ENCODE assay signal across 23 mouse cellular contexts in the genomic region with DNA sequence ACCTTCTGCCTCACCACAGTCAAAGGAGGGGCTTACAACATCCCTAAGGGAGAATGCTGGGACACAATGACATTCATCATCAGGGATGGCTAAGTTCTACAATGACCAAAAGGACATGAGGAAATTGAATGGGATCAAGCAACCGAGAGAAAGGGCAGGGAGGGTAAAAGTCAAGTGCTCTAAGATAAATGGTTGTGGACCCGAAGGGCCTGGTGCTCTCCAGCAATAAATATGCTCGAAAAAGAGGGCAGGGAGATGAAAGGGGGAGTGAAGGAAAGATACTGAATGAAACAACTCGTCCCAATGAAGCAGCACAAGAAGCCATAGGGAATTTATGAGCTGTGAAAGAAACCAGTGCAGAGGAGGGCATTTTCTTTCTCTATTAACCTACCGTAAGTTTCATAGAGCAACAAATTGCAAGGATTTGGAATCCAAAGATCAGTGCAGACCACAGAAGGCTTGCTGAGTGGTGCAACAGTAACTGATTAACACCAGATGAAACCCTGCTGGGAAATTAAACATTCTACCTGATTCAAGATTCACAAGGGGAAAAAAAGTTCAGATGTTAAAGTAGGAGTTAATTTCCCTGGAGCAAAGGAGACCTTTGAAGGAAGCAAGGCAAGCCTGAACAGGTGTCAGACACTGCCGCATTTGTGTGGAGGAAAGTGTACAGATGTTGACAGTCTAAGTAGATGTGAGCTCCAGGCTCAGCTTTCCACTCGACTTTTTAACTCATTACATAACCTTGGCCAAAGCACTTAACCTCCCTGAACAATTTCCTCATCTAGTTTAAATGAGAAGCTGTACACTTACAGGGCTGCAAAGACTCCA.
A peak's percentile ranks its signal among the peaks of the same experiment; 100 is the strongest.
DNase-seq lines count a peak whose midpoint lies in the region; ATAC-seq and TF ChIP-seq lines count a peak whose summit lies in the region.
"Had no signal": no experiment of that assay in that cellular context is flagged by ENCODE, and none has a peak within 500 bp of the region (broad histone marks: within the 10 kb centered on the region; RNA-seq: fewer than 3 reads in every experiment).

No protein-coding gene starts in this region.

- WGBS in stomach, postnatal 0 days, result 28% methylated on average over 7 of the region's 7 CpGs

- H3K4me2 ChIP-seq in stomach, postnatal 0 days (replicated peaks; ENCODE audit: low read depth), result no peak overlapping the region
- H3K4me2 ChIP-seq: embryonic facial prominence, embryonic 13.5 days; heart, embryonic 13.5 days; hindbrain, embryonic 13.5 days; lung, embryonic 15.5 days had no signal

- H3K27me3 ChIP-seq in stomach, postnatal 0 days (ENCODE audit: control insufficient read depth, insufficient read depth, low read length), result no peaks in the 10 kb centered on the region
- H3K27me3 ChIP-seq: embryonic facial prominence, embryonic 13.5 days; heart, embryonic 13.5 days; hindbrain, embryonic 13.5 days; lung, embryonic 15.5 days had no signal

- no peak for ATAC-seq in stomach, postnatal 0 days (ENCODE audit: low FRiP score, low TSS enrichment)

- H3K27ac ChIP-seq in stomach, postnatal 0 days (replicated peaks), result no peak overlapping the region
- H3K27ac ChIP-seq: embryonic facial prominence, embryonic 13.5 days; gastrocnemius, adult 2 months; heart, embryonic 13.5 days; hindbrain, embryonic 13.5 days; liver, embryonic 14.5 days; lung, embryonic 15.5 days had no signal

- H3K4me3 ChIP-seq in stomach, postnatal 0 days (ENCODE audit: low read depth, low read length), result no peak overlapping the region
- H3K4me3 ChIP-seq: embryonic facial prominence, embryonic 13.5 days; gastrocnemius, adult 2 months; heart, embryonic 13.5 days; hindbrain, embryonic 13.5 days; lung, embryonic 15.5 days; myocyte had no signal

- no peaks in the 10 kb centered on the region for H3K9me3 ChIP-seq in stomach, postnatal 0 days (ENCODE audit: control insufficient read depth, low read length)
- H3K9me3 ChIP-seq: embryonic facial prominence, embryonic 13.5 days; G1E; heart, embryonic 13.5 days; hindbrain, embryonic 13.5 days; lung, embryonic 15.5 days had no signal

- H3K9ac ChIP-seq in stomach, postnatal 0 days (ENCODE audit: low read length), result no peak overlapping the region
- H3K9ac ChIP-seq: embryonic facial prominence, embryonic 13.5 days; heart, embryonic 13.5 days; hindbrain, embryonic 13.5 days; liver, embryonic 14.5 days; lung, embryonic 15.5 days had no signal

- intact Hi-C loops in left cerebral cortex, postnatal 36 days (cut with DNase I), result no loop called here

- TF ChIP-seq CTCF in stomach, postnatal 0 days (IDR thresholded peaks at IDR 0.05; ENCODE audit: low read depth), result no peak

- DNase-seq in kidney, adult 11 months, result peak; percentile 10
- no peak for DNase-seq in kidney, postnatal 4 days
- DNase-seq in embryo, embryonic 10 days (ENCODE audit: low spot score), result peak; percentile 64
- DNase-seq in hindlimb bud, embryonic 11.5 days (ENCODE audit: extremely low spot score, low read depth, low spot score), result peak; percentile 37
- DNase-seq in kidney, postnatal 14 days, result peak; percentile 19
- DNase-seq in left cerebral cortex, postnatal 36 days (ENCODE audit: low spot score in 2 of 2), result no peak
- no peak for DNase-seq in stomach, postnatal 0 days (ENCODE audit: low spot score)
- DNase-seq in spleen, postnatal 10 days (ENCODE audit: low spot score in 2 of 2), result no peak
- DNase-seq: cerebellum, adult 18-20 months; cerebellum, postnatal 25 days; gastrocnemius, adult 2 months; left cerebral cortex, postnatal 4 days; midbrain, embryonic 14.5 days; right cerebral cortex, postnatal 14 days; spleen, adult 18-20 months; thymus, adult 2 months had no signal

- no peaks in the 10 kb centered on the region for H3K4me1 ChIP-seq in stomach, postnatal 0 days (replicated peaks; ENCODE audit: control insufficient read depth, insufficient read depth)
- H3K4me1 ChIP-seq: embryonic facial prominence, embryonic 13.5 days; heart, embryonic 13.5 days; hindbrain, embryonic 13.5 days; lung, embryonic 15.5 days had no signal

- no peaks in the 10 kb centered on the region for H3K36me3 ChIP-seq in stomach, postnatal 0 days (ENCODE audit: control insufficient read depth, insufficient read depth, low read length)
- H3K36me3 ChIP-seq: embryonic facial prominence, embryonic 13.5 days; G1E; heart, embryonic 13.5 days; lung, embryonic 15.5 days had no signal

- TF ChIP-seq EP300 in stomach, postnatal 0 days (optimal IDR thresholded peaks at IDR 0.05), result no peak

Comparison
In these comparisons a context has a peak if more than half of its experiments do, and no peak if none do; other contexts are left out.
1. DNase-seq: peak in kidney, adult 11 months (single experiment), embryo, embryonic 10 days (single experiment), hindlimb bud, embryonic 11.5 days (single experiment) and kidney, postnatal 14 days (single experiment); none in kidney, postnatal 4 days (0 of 2), left cerebral cortex, postnatal 36 days (0 of 2), stomach, postnatal 0 days (single experiment) and spleen, postnatal 10 days (0 of 2).